Mouse (Mus musculus): ENCODE measurements around the gene Tnnc2.

Gene Tnnc2

GRCm38 (mm10) chr2:164733259-164733658 lies 46.5 kb downstream of the Tnnc2 start:
- DNase-seq, result no peak

GRCm38 (mm10) chr2:164731719-164732118 lies 48.0 kb downstream of the Tnnc2 start:
- no peak for DNase-seq
